Mouse (Mus musculus) stomach, embryonic 16.5 days (tissue): Measurements from ENCODE around the gene Zfp651. TPM values are rescaled to one million over a fixed set of nuclear protein-coding genes. Genes with fewer than 3 reads are reported as not detected.
A peak's percentile ranks its signal among the peaks of the same experiment; 100 is the strongest.

Source experiments
- ATAC-seq: fragments of 200-750 bp; cut with Nextera tagmentation; 2 replicates; pipeline ENCODE4 v1.8.0; 2017; ENCODE audit warnings: moderate number of reproducible peaks, moderate TSS enrichment; ENCODE audit not compliant: insufficient read depth, low FRiP score
- H3K27ac ChIP-seq: fragments of 300-500 bp; sonication (generic); 2 replicates; pipeline ENCODE4 v1.5.1; 2014; ENCODE audit warnings: low read length
- H3K27me3 ChIP-seq: fragments of 300-500 bp; sonication (generic); 2 replicates; pipeline ENCODE4 v1.6.1; 2014; ENCODE audit warnings: low read length, control low read depth, mixed read lengths; ENCODE audit not compliant: control insufficient read depth, insufficient read depth
- H3K36me3 ChIP-seq: fragments of 300-500 bp; sonication (generic); 2 replicates; pipeline ENCODE4 v1.6.1; 2014; ENCODE audit warnings: low read length; ENCODE audit not compliant: control insufficient read depth, insufficient read depth
- H3K4me1 ChIP-seq: fragments of 300-500 bp; sonication (generic); 2 replicates; pipeline ENCODE4 v1.6.1; 2014; ENCODE audit warnings: low read length, control low read depth, mixed read lengths; ENCODE audit not compliant: control insufficient read depth, insufficient read depth
- H3K4me2 ChIP-seq: fragments of 300-500 bp; sonication (generic); 2 replicates; pipeline ENCODE4 v1.6.1; 2014; ENCODE audit warnings: low read depth, low read length, mixed read lengths
- H3K4me3 ChIP-seq: fragments of 300-500 bp; sonication (generic); replicated peaks from 2 replicates; pipeline ENCODE4 v1.5.1; 2014; ENCODE audit warnings: mild to moderate bottlenecking, low read length
- H3K9ac ChIP-seq: fragments of 300-500 bp; sonication (generic); 2 replicates; pipeline ENCODE4 v1.6.1; 2014; ENCODE audit warnings: low read length
- H3K9me3 ChIP-seq: fragments of 300-500 bp; sonication (generic); replicated peaks from 2 replicates; pipeline ENCODE4 v1.6.1; 2016; ENCODE audit warnings: low read length, control low read depth; ENCODE audit not compliant: control insufficient read depth
- WGBS: fragments of 180-500 bp; shearing (Covaris S2); extraction: QIAGEN DNeasy Blood & Tissue Kit; methylation state at CpG from one replicate; pipeline ENCODE4 v1.1.7; 2014; 5-methylcytosine and 5-hydroxymethylcytosine counted together
- polyA plus RNA-seq: library from polyadenylated mRNA; unstranded; fragments of >200 nt; fragmentation: Nextera tagmentation; extraction: Ambion mirVana; gene quantifications from 2 replicates; pipeline ENCODE4 v1.2.1, GENCODE M21; 2015

Zfp651 gene
- polyA plus RNA-seq, 1 experiment from 2014 or later, result 8.0 TPM

- Histone ChIP-seq H3K4me1 (no peaks in the 10 kb centered on the region; the same call in 1 of the 2 replicates), H3K9ac (no peak overlapping the region), H3K4me3 (no peak overlapping the region), H3K4me2 (no peak overlapping the region), H3K36me3 (no peaks in the 10 kb centered on the region), H3K27ac (0 out of 2 replicates have a peak overlapping the region, but pooled peaks have one; percentile 3), H3K9me3 (no peaks in the 10 kb centered on the region), H3K27me3 (no peaks in the 10 kb centered on the region)
- 44% methylated on average over 9 of the region's 9 CpGs for WGBS
- ATAC-seq, result peak; percentile 17; the same call in 1 of the 2 replicates
Measured at GRCm38 (mm10) chr9:121819073-121819770, 60.1 kb downstream of the Zfp651 start.

GRCm38 (mm10) chr9:121819771-121820471, 60.8 kb downstream of the Zfp651 start:
- no peak for ATAC-seq
- H3K27ac ChIP-seq, result no peak overlapping the region; the same call in 1 of the 2 replicates
- 49% methylated on average over 7 of the region's 7 CpGs for WGBS
- no peak overlapping the region for H3K9ac ChIP-seq
- H3K4me1 ChIP-seq, result no peaks in the 10 kb centered on the region; the same call in 1 of the 2 replicates
- H3K27me3 ChIP-seq, result no peaks in the 10 kb centered on the region
- H3K36me3 ChIP-seq, result no peaks in the 10 kb centered on the region
- H3K4me3 ChIP-seq, result no peak overlapping the region
- H3K9me3 ChIP-seq, result no peaks in the 10 kb centered on the region
- H3K4me2 ChIP-seq, result no peak overlapping the region

- H3K4me2 ChIP-seq, result no peak overlapping the region
- no peak for ATAC-seq
- H3K27me3 ChIP-seq, result no peaks in the 10 kb centered on the region
- 74% methylated on average over 5 of the region's 5 CpGs for WGBS
- H3K4me3 ChIP-seq, result no peak overlapping the region
- no peak overlapping the region for H3K27ac ChIP-seq
- no peaks in the 10 kb centered on the region; the same call in 1 of the 2 replicates for H3K4me1 ChIP-seq
- no peaks in the 10 kb centered on the region for H3K36me3 ChIP-seq
- H3K9ac ChIP-seq, result no peak overlapping the region
- H3K9me3 ChIP-seq, result no peaks in the 10 kb centered on the region
Measured at GRCm38 (mm10) chr9:121820765-121821164, 61.6 kb downstream of the Zfp651 start.

Other genes starting within 250 kb of the Zfp651 start
- 0.41 TPM in 1 of 2 replicates, not detected in the other for gene Lyzl4, start 117.2 kb upstream of the Zfp651 start, polyA plus RNA-seq
- 0.82 and 1.0 TPM in 2 replicates for gene Vipr1, start 116.6 kb upstream of the Zfp651 start, polyA plus RNA-seq
- gene Sec22c, start 53.8 kb upstream of the Zfp651 start, polyA plus RNA-seq, result 8.8 and 9.4 TPM in 2 replicates
- gene Ss18l2, start 49.0 kb upstream of the Zfp651 start, polyA plus RNA-seq, result 103 and 112 TPM in 2 replicates
- gene Nktr, start 40.2 kb upstream of the Zfp651 start, polyA plus RNA-seq, result 54.7 and 55.6 TPM in 2 replicates
- 0.45 and 8.0 TPM in 2 replicates for gene Klhl40, start 18.3 kb downstream of the Zfp651 start, polyA plus RNA-seq
- 2.2 and 4.3 TPM in 2 replicates for gene Hhatl, start 33.2 kb downstream of the Zfp651 start, polyA plus RNA-seq
- gene Ccdc13, start 80.1 kb downstream of the Zfp651 start, polyA plus RNA-seq, result 0.56 and 0.59 TPM in 2 replicates
- gene Higd1a, start 99.0 kb downstream of the Zfp651 start, polyA plus RNA-seq, result 293 and 317 TPM in 2 replicates
- 0.45 and 0.63 TPM in 2 replicates for gene Ackr2, start 139.0 kb downstream of the Zfp651 start, polyA plus RNA-seq
- gene Cyp8b1, start 157.0 kb downstream of the Zfp651 start, polyA plus RNA-seq, result 0.35 and 0.37 TPM in 2 replicates
- 5.8 and 6.7 TPM in 2 replicates for gene Fam198a, start 191.7 kb downstream of the Zfp651 start, polyA plus RNA-seq
- 15.6 and 16.2 TPM in 2 replicates for gene Pomgnt2, start 237.8 kb downstream of the Zfp651 start, polyA plus RNA-seq